Mouse (Mus musculus): ENCODE measurements at regions not wholly inside any gene's neighbourhood (a gene's known extent, or its start where the extent isn't known, plus 50 kb on each side); places are given as distances from the start of the nearest gene placed in this dataset.

DNA sequence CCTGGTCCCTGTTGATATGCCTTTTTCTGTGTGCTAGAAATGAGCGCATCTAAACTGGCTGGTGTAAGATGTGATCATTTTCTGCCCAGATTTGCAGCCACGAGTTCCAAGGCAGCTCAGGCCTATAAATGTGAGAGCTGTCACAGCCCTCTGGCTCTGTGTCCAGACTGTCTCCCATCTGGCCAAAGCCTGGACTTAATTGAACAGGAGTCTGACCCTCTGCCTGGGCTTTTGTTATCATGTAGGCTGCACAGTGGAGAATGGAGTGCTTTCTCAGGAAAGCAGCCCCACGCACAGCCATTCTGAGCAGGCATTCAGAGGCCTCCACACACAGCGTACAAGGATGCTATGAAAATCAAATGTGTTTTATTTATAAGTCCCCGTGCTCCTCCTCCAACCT is 141.9 kb upstream of the Tbc1d5 start:
- TF ChIP-seq CTCF (IDR thresholded peaks at IDR 0.05) = no peak
- ChIA-PET POLR2A (no interaction called here), CTCF (no interaction called here)
- DNase-seq (ENCODE audit: low read depth, low spot score) (no peak), ATAC-seq (no peak)
- in situ Hi-C loops (cut with MboI; ENCODE audit: low pct_unique_long_range_greater_than_20kb) = no loop called here
- H3K27me3 ChIP-seq = peaks cover 11% of the 10 kb centered on the region

DNA sequence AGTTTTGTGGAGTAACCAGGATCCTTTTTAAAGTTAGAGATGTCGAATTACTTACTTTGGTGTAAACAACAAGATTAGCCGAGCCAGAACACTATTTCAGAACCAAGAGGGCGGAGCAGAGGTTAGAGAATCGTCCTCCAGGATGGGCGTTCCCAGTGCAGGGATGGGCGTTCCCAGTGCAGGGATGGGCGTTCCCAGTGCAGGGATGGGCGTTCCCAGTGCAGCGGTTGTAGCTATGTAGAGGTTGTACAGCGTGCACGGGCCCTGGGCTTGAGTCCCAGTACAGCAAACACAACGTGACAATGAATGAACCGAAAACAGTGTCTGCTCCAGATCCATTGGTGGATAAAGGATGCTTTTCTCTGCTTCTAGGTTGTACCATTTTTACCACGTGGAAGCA is 125.8 kb upstream of the Tbc1d5 start:
- CTCF ChIA-PET = no interaction called here
- TF ChIP-seq CTCF (IDR thresholded peaks at IDR 0.05) = no peak
- POLR2A ChIA-PET = no interaction called here
- in situ Hi-C loops (cut with MboI; ENCODE audit: low pct_unique_long_range_greater_than_20kb) = no loop called here
- no peak for DNase-seq (ENCODE audit: low read depth, low spot score)
- H3K27me3 ChIP-seq = peaks cover 17% of the 10 kb centered on the region
- no peak for ATAC-seq

DNA sequence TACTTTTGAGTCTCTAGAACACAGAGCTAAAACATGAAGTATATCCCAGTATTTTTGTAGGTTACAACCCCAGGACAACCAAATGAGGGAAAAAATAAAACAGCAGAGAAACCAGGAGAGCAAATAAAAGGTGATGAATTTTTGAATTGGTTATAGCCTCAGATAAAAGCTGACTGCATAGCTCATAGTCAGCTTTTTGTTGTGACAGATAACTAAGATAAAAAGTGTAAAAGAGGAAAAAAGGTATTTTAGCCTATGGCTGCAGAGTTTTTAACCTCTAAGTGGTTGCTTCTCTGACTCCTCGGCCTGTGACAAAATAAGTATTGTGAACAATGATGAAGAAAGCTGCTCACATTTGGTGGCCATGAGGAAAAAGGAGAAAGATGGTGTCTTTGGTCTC is 111.6 kb upstream of the Tbc1d5 start:
- in situ Hi-C loops (cut with MboI; ENCODE audit: low pct_unique_long_range_greater_than_20kb) = loop anchor here (25.0 kb wide), 1 partner anchor 478 kb away; no protein-coding TSS in a partner anchor
- DNase-seq (ENCODE audit: low read depth, low spot score) = no peak
- ChIA-PET POLR2A (no interaction called here), CTCF (interaction anchor here (1.3 kb wide), 1 partner anchor 28 kb away, joined by 3 read pairs; no protein-coding TSS in a partner anchor)
- H3K27me3 ChIP-seq = peaks cover 6% of the 10 kb centered on the region
- no peak for ATAC-seq
- no peak for TF ChIP-seq CTCF (IDR thresholded peaks at IDR 0.05)

DNA sequence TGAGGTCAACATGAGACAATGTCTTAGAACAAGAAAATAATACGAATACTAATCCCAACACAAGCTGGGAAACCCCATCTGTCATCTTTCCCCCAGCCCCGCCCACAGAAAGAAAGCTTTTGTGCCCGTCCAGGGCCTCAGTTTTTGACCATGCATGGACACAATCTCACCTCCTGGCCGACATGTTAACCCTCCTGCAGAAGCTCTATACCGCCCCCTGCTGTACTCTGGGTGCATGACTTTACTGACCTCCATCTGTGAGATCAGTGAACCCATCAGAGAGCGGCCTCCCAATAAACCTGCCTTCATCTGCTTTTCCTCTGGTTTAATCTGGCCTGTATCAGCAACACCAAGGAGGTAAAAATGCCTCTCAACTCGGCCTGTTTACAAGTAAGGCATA is 109.6 kb upstream of the Tbc1d5 start:
- H3K27me3 ChIP-seq = peaks cover 4% of the 10 kb centered on the region
- ATAC-seq (no peak), DNase-seq (ENCODE audit: low read depth, low spot score) (no peak)
- peak; percentile 37 for TF ChIP-seq CTCF (IDR thresholded peaks at IDR 0.05)
- ChIA-PET POLR2A (no interaction called here), CTCF (interaction anchor here (1.2 kb wide), 1 partner anchor 26 kb away, joined by 3 read pairs; no protein-coding TSS in a partner anchor)
- in situ Hi-C loops (cut with MboI; ENCODE audit: low pct_unique_long_range_greater_than_20kb) = loop anchor here (25.0 kb wide), 1 partner anchor 476 kb away; no protein-coding TSS in a partner anchor

DNA sequence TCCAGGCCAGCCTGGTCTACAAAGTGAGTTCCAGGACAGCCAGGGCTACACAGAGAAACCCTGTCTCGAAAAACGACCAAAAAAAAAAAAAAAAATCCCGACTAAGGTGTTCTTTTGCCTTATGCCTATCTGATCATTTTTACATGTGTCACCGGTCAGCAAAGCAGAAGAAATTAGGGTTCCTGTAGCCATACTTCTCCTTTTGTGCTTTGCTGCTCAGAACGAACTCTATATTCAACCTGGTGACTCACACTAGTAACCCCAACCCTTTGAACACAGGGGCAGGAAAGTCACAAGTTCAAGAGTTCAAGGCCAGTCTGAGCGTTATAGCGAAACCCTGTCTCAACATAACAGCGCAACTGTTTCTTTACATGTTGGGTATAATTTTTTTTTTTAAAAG is 108.7 kb upstream of the Tbc1d5 start:
- POLR2A ChIA-PET = no interaction called here
- CTCF ChIA-PET = no interaction called here
- ATAC-seq (no peak), DNase-seq (ENCODE audit: low read depth, low spot score) (no peak)
- H3K27me3 ChIP-seq = no peaks in the 10 kb centered on the region
- no peak for TF ChIP-seq CTCF (IDR thresholded peaks at IDR 0.05)
- in situ Hi-C loops (cut with MboI; ENCODE audit: low pct_unique_long_range_greater_than_20kb) = loop anchor here (25.0 kb wide), 1 partner anchor 476 kb away; no protein-coding TSS in a partner anchor

DNA sequence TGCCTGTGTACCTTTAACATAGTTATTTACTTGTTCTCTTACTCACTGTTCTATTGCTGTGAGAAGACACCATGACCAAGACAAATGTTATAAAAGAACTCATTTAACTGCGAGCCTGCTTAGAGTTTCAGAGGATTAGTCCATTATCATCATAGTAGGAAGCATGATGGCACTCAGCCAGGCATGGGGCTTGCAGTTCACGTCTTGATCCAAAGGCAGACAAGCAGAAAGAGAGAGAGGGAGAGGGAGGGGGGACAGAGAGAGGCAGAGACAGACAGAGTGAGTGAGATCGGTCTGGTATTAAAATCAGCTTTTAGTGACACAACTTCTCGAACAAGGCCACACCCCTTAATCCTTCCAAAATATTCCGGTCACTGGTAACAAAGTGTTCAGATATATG is 106.2 kb upstream of the Tbc1d5 start:
- CTCF ChIA-PET = no interaction called here
- TF ChIP-seq CTCF (IDR thresholded peaks at IDR 0.05) = no peak
- ATAC-seq (no peak), DNase-seq (ENCODE audit: low read depth, low spot score) (no peak)
- peaks cover 4% of the 10 kb centered on the region for H3K27me3 ChIP-seq
- POLR2A ChIA-PET = no interaction called here
- in situ Hi-C loops (cut with MboI; ENCODE audit: low pct_unique_long_range_greater_than_20kb) = loop anchor here (25.0 kb wide), 1 partner anchor 473 kb away; no protein-coding TSS in a partner anchor

DNA sequence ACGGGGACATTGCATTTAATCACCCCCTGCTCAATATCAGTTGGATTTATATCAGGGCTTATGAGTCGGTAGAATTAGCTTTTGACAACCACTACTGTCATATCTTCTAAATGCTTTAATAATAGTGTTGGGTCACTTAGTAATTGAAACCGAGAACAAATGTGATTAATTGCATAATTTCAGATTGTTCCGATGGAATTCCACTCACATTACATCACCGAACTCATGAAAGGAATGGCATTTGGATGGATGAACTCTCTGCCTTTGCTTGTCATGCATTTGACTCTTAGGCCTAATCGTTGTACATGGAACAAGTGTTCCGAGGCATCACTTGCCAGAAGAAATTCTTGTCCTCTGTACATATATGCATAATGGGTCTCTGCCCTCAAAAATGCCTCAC is 99.6 kb upstream of the Tbc1d5 start:
- no peak for DNase-seq (ENCODE audit: low read depth, low spot score)
- ATAC-seq = no peak
- POLR2A ChIA-PET = no interaction called here
- CTCF ChIA-PET = no interaction called here
- in situ Hi-C loops (cut with MboI; ENCODE audit: low pct_unique_long_range_greater_than_20kb) = loop anchor here (25.0 kb wide), 1 partner anchor 466 kb away; no protein-coding TSS in a partner anchor
- H3K27me3 ChIP-seq = peaks cover 7% of the 10 kb centered on the region
- no peak for TF ChIP-seq CTCF (IDR thresholded peaks at IDR 0.05)

DNA sequence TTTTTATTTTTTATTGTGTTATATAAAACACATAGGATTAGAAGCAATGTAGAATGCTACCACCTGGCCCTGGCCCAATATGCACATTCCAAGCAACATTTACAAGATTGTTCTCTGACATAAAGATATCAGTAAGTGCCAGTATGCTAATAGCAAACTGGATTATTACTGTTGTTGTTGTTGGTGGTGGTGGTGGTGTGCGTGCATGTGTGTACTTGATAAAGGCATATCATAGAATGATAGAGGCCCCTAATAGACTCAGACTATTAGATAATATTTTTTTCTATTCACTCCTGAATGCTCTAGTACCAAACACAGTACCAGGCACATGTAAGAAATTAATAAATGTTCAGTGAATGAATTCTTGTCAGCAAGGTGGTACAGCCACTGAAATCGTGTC is 98.9 kb upstream of the Tbc1d5 start:
- ATAC-seq (no peak), DNase-seq (ENCODE audit: low read depth, low spot score) (no peak)
- peaks cover 7% of the 10 kb centered on the region for H3K27me3 ChIP-seq
- no peak for TF ChIP-seq CTCF (IDR thresholded peaks at IDR 0.05)
- in situ Hi-C loops (cut with MboI; ENCODE audit: low pct_unique_long_range_greater_than_20kb) = loop anchor here (25.0 kb wide), 1 partner anchor 466 kb away; no protein-coding TSS in a partner anchor
- CTCF ChIA-PET = no interaction called here
- POLR2A ChIA-PET = no interaction called here

DNA sequence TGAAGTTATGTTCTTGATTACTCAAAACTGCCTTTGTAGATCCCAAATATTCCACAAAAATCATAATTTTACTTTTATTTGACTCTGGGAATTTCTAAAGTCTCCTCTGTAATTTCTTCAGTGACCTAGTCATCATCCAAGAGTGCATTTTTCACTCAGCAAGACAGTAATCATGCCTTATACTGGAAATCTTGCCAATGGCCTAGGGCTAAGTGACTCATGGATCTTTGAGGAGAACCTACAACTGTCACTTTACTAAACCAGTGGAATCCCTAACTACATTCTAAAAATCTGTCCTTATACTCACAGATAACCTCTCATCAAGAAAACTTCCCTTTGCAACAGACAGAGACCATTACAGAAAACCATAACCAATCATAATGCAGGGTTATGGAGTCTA is 98.0 kb upstream of the Tbc1d5 start:
- POLR2A ChIA-PET = no interaction called here
- no peak for TF ChIP-seq CTCF (IDR thresholded peaks at IDR 0.05)
- H3K27me3 ChIP-seq = peaks cover 2% of the 10 kb centered on the region
- CTCF ChIA-PET = no interaction called here
- DNase-seq (ENCODE audit: low read depth, low spot score) (no peak), ATAC-seq (no peak)
- in situ Hi-C loops (cut with MboI; ENCODE audit: low pct_unique_long_range_greater_than_20kb) = loop anchor here (25.0 kb wide), 1 partner anchor 465 kb away; no protein-coding TSS in a partner anchor

DNA sequence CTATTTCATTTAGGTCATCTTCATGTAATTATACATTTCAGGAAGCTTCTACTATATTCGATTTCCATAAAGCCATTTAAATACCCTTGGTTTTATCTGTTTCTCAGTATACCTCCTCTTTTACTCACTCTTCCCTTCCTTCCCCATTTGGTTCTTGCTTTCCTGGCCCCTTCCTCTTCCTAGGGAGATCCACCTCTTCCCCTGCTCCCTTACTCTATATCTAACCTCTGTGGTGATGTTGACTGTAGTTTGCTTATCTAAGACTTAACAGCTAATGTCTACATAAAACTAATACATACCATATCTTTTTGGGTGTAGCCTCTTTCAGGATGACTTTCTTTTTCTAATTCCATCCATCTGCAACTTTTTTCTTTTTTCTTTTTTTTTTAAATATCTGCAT is 92.9 kb upstream of the Tbc1d5 start:
- no peak for ATAC-seq
- POLR2A ChIA-PET = no interaction called here
- no peaks in the 10 kb centered on the region for H3K27me3 ChIP-seq
- in situ Hi-C loops (cut with MboI; ENCODE audit: low pct_unique_long_range_greater_than_20kb) = no loop called here
- CTCF ChIA-PET = no interaction called here
- TF ChIP-seq CTCF (IDR thresholded peaks at IDR 0.05) = no peak
- DNase-seq (ENCODE audit: low read depth, low spot score) = no peak

DNA sequence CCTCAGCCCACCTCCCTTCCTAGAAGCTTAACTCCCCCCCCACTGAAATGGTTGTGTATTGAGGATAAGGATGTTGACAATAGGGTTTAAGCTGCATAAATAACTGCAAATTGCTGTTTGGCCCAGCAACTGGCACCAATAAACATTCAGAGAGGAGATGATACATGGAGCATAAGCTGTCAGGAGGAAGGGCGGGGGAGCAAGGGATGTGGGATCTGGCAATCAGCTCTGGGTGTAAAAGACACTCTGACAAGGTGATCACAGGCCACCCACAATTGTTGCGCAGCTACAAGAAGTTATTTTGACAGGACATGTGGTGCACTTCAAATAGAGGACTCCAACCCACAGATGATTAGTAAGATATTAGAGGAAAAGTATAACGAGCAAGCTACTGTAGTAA is 83.8 kb upstream of the Tbc1d5 start:
- H3K27me3 ChIP-seq = peaks cover 6% of the 10 kb centered on the region
- in situ Hi-C loops (cut with MboI; ENCODE audit: low pct_unique_long_range_greater_than_20kb) = no loop called here
- no peak for ATAC-seq
- no peak for TF ChIP-seq CTCF (IDR thresholded peaks at IDR 0.05)
- POLR2A ChIA-PET = no interaction called here
- DNase-seq (ENCODE audit: low read depth, low spot score) = no peak
- CTCF ChIA-PET = interaction anchor here (1.3 kb wide), 1 partner anchor 26 kb away, joined by 3 read pairs; no protein-coding TSS in a partner anchor

DNA sequence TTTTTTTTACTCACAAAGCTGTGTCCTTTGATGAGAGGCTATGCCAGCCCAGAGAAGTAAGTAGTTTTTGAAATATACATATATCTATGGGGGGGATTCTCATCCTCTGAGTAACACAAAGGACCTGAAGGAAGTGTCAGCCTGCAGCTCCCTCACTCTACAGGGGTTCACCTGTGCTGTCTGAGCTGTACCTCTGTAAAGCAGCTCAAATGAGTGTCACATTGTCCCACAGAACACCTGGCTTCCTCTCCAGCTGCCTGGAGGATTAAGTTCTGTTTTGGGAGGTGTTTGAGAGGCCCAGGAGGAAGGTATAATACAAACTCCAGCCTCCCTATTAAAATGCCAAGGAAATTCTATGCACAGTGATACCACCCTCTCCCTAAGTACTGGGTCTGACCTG is 83.3 kb upstream of the Tbc1d5 start:
- ATAC-seq (no peak), DNase-seq (ENCODE audit: low read depth, low spot score) (no peak)
- POLR2A ChIA-PET = no interaction called here
- peaks cover 10% of the 10 kb centered on the region for H3K27me3 ChIP-seq
- TF ChIP-seq CTCF (IDR thresholded peaks at IDR 0.05) = no peak
- CTCF ChIA-PET = interaction anchor here (1.3 kb wide), 1 partner anchor 27 kb away, joined by 3 read pairs; no protein-coding TSS in a partner anchor
- in situ Hi-C loops (cut with MboI; ENCODE audit: low pct_unique_long_range_greater_than_20kb) = no loop called here
